Mouse (Mus musculus): ENCODE results near the gene Lrrc74a. TPM values are rescaled to one million over a fixed set of nuclear protein-coding genes. Genes with fewer than 3 reads are reported as not detected.

Gene Lrrc74a
- polyA plus RNA-seq, 1 experiment from 2014 or later, result not detected

- Histone ChIP-seq H3K36me3 (no peaks in the 10 kb centered on the region), H3K4me3 (replicated peaks) (no peak overlapping the region), H3K4me1 (peaks cover 36% of the 10 kb centered on the region), H3K4me2 (no peak overlapping the region), H3K9me3 (no peaks in the 10 kb centered on the region), H3K27ac (peak overlapping the region; percentile 55; the same call in 1 of the 2 replicates), H3K9ac (no peak overlapping the region), H3K27me3 (replicated peaks) (no peaks in the 10 kb centered on the region)
- no peak for ATAC-seq (ENCODE audit: insufficient read depth, low FRiP score, low read depth)
- whole genome bisulfite sequencing, result 42% methylated on average over 11 of the region's 11 CpGs
Observed at GRCm38 (mm10) chr12:86810725-86811444, 76.7 kb downstream of the Lrrc74a start.

- Histone ChIP-seq H3K4me3 (replicated peaks) (no peak overlapping the region), H3K4me2 (no peak overlapping the region), H3K9ac (no peak overlapping the region), H3K9me3 (no peaks in the 10 kb centered on the region), H3K4me1 (peaks cover 32% of the 10 kb centered on the region), H3K27ac (no peak overlapping the region), H3K36me3 (no peaks in the 10 kb centered on the region), H3K27me3 (replicated peaks) (no peaks in the 10 kb centered on the region)
- ATAC-seq (ENCODE audit: insufficient read depth, low FRiP score, low read depth), result no peak
- WGBS, result 81% methylated on average over 3 of the region's 3 CpGs
Observed at GRCm38 (mm10) chr12:86812782-86813181, 78.6 kb downstream of the Lrrc74a start.

Other genes with a start within 250 kb of the Lrrc74a start
- gene Vash1, start 55.7 kb upstream of the Lrrc74a start, polyA plus RNA-seq (2015; fragmentation: Nextera tagmentation; extraction: Ambion mirVana), result 8.7 and 9.7 TPM in 2 replicates
- 7.1 and 9.0 TPM in 2 replicates for gene Angel1, start 7.9 kb upstream of the Lrrc74a start, polyA plus RNA-seq (2015; fragmentation: Nextera tagmentation; extraction: Ambion mirVana)
- 28.4 and 29.3 TPM in 2 replicates for gene Irf2bpl, start 150.4 kb downstream of the Lrrc74a start, polyA plus RNA-seq (2015; fragmentation: Nextera tagmentation; extraction: Ambion mirVana)
- 15.4 and 15.7 TPM in 2 replicates for gene Cipc, start 212.7 kb downstream of the Lrrc74a start, polyA plus RNA-seq (2015; fragmentation: Nextera tagmentation; extraction: Ambion mirVana)

Measured in stomach, embryonic 15.5 days (tissue).